Mouse (Mus musculus) olfactory bulb, adult 2 months (tissue): ENCODE measurements around the gene Cdk5rap3. TPM values are rescaled to one million over a fixed set of nuclear protein-coding genes. Genes with fewer than 3 reads are reported as not detected.

ENCODE experiments used
- H3K27ac ChIP-seq: fragments of 200-500 bp; 2 replicates; pipeline ENCODE4 v1.5.1; 2012; ENCODE audit warnings: low read depth, low read length; ENCODE audit not compliant: insufficient read depth
- H3K4me1 ChIP-seq: fragments of 200-500 bp; 2 replicates; pipeline ENCODE4 v1.6.1; 2012; ENCODE audit warnings: low read length; ENCODE audit not compliant: control insufficient read depth, insufficient read depth
- H3K4me3 ChIP-seq: fragments of 200-500 bp; 2 replicates; pipeline ENCODE4 v1.5.1; 2012; ENCODE audit warnings: mild to moderate bottlenecking, low read depth, low read length, moderate library complexity; ENCODE audit not compliant: insufficient read depth
- CTCF ChIP-seq: fragments of 200-500 bp; IDR thresholded peaks from 2 replicates; pipeline ENCODE4 v1.5.1; 2012; ENCODE audit warnings: low read depth, mild to moderate bottlenecking, low read length, moderate library complexity; ENCODE audit not compliant: insufficient read depth
- POLR2A ChIP-seq: fragments of 200-500 bp; IDR thresholded peaks from 2 replicates; pipeline ENCODE4 v1.6.1; 2012; ENCODE audit warnings: mild to moderate bottlenecking, low read depth, low read length, moderate library complexity; ENCODE audit not compliant: insufficient read depth
- WGBS: fragments of 180-500 bp; shearing (Covaris S2); methylation state at CpG from one replicate; pipeline ENCODE4 v1.1.7; 2018; 5-methylcytosine and 5-hydroxymethylcytosine counted together
- polyA plus RNA-seq: library from polyadenylated mRNA; stranded (reverse); fragments of >200 nt; gene quantifications from 2 replicates; pipeline ENCODE4 v1.2.4, GENCODE M21; 2012; ENCODE audit warnings: low replicate concordance; ENCODE audit not compliant: missing spikeins, insufficient read depth, insufficient read length

Cdk5rap3 gene
- polyA plus RNA-seq, 1 experiment, result not detected

DNA sequence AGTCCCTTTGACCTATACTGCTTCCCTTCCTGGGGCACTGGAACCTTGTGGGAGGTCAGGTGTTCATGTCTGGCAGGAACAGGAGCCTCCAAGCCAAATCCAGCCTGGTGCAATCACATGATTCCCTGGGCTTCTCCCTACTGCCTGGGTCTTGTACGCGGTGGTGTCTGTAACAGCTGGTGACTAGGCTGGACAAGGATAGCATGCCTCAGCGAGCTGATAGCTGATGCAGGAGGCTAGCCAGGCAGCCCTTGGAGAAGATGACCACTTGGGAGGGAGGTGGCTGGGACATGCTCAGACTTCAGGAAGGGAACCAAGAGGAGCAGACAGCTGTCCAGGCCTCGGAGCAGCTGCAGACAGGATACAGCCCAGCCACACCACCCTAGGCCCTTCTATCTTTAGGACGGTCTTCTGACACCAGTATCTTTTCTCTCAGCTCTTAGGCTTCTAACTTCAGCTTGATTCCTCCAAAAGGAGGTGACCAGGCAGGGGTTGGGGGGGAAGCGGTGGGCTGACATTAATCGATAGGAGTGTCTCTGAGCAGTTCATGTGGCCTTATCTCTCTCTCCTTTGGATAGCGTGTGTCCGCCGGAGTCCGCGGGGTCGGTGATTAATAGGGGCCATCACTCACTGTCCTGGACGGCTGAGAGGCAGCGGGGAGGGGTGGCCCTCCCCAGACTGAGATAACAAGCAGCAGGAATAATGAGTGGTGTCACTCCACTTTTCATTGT lies 9.7 kb downstream of the Cdk5rap3 start:
- no peak overlapping the region for H3K4me3 ChIP-seq
- TF ChIP-seq POLR2A (no peak), CTCF (no peak)
- WGBS, result 87% methylated on average over 15 of the region's 15 CpGs
- H3K4me1 ChIP-seq, result peaks cover 12% of the 10 kb centered on the region
- H3K27ac ChIP-seq, result no peak overlapping the region

DNA sequence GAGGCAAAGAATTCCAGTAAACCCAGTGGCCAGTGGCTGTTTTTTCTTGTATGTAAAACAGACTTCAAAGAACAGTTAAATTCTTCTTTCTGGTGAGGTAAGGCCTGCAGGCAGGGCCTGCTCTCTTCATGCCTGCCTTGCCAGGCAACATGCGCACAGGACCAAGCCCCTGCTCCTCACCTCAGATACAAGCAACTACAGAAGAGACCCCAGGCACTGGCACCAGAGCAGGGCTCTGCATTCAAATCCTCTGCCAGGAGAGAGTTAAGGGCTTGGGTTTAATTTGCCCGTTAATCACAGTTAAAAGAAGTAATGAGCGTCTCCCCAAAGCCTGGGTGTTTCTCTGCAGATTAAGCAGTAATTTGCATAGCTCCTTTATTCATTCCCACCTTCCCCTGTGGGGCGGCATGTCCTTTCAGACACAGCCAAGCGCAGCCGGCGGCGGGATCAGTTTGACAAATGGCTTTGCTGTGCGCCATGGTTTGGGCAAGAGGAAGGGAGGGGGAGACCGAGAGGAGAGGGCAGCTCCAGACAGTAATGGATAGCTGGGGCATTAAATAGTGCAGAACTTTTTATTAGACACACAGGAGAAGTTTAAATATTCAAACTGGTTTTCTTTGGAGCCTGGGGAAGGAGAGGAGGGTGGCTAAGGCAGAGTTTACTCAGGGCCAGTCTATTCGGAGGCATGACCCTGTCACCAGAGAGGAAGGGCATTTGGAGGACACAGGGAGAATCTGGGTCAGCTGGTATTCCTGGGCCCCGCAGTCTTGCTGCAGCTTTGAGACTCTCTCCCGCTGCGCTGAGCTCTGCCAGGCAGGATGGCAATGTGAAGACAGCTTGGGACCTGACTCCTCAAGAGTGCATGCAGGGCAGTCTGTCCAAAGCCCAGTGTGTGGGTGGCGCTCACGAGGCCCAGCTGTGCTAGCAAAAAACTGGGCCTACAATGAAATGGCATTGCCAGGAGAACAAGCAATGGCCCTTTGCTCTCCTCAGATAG lies 13.4 kb downstream of the Cdk5rap3 start:
- Histone ChIP-seq H3K4me1 (peaks cover 12% of the 10 kb centered on the region), H3K27ac (peak overlapping the region; percentile 14; the same call in 1 of the 2 replicates), H3K4me3 (no peak overlapping the region)
- TF ChIP-seq CTCF (no peak), POLR2A (no peak)
- 47% methylated on average over 16 of the region's 16 CpGs for WGBS

DNA sequence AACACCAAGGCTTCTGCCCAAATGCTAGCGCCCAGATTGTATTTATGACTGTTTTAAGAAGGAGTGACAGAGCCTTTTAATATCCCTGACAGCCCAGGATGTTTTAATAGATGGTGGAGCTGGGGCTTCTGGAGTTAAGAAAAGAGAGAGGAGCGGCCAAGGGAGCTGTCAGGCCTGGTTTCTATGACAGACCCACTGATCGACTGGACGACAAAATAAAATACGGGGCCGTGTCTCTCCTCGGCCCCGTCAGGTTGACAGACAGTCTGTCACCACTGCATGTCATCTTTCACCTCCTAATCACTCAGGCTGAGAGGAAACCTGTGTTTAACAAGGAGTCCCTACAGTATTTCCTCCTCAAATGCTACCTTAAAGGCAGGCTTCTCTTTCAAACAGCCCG lies 15.0 kb downstream of the Cdk5rap3 start:
- Histone ChIP-seq H3K4me3 (no peak overlapping the region), H3K27ac (no peak overlapping the region), H3K4me1 (peaks cover 15% of the 10 kb centered on the region)
- TF ChIP-seq CTCF, result no peak
- no peak for TF ChIP-seq POLR2A
- 83% methylated on average over 9 of the region's 9 CpGs for WGBS

- TF ChIP-seq CTCF (no peak), POLR2A (no peak)
- no peak overlapping the region for H3K27ac ChIP-seq
- WGBS, result 57% methylated on average over 13 of the region's 13 CpGs
- no peak overlapping the region for H3K4me3 ChIP-seq
- H3K4me1 ChIP-seq, result peaks cover 9% of the 10 kb centered on the region
Measured at GRCm38 (mm10) chr11:96899449-96900306, 16.6 kb downstream of the Cdk5rap3 start.

DNA sequence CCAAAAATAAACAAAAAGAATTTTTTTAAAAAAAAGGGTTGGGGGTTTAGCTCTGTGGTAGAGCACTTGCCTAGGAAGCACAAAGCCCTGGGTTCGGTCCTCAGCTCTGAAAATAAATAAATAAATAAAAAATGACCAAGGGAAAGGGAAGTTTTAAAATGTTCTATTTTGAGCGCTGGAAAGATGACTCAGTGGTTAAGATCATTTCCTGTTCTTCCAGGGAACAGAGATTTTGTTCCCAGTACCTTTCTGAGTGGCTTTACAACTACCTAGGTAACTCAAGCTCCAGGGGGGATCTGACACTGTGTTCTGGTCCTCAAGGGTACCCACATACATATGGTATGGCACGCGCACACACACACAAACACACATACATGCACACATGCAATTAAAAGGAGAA lies 20.4 kb downstream of the Cdk5rap3 start:
- peaks cover 7% of the 10 kb centered on the region; the same call in 1 of the 2 replicates for H3K4me1 ChIP-seq
- no peak overlapping the region for H3K27ac ChIP-seq
- WGBS, result 87% methylated on average over 4 of the region's 4 CpGs
- TF ChIP-seq POLR2A (no peak), CTCF (no peak)
- no peak overlapping the region for H3K4me3 ChIP-seq

DNA sequence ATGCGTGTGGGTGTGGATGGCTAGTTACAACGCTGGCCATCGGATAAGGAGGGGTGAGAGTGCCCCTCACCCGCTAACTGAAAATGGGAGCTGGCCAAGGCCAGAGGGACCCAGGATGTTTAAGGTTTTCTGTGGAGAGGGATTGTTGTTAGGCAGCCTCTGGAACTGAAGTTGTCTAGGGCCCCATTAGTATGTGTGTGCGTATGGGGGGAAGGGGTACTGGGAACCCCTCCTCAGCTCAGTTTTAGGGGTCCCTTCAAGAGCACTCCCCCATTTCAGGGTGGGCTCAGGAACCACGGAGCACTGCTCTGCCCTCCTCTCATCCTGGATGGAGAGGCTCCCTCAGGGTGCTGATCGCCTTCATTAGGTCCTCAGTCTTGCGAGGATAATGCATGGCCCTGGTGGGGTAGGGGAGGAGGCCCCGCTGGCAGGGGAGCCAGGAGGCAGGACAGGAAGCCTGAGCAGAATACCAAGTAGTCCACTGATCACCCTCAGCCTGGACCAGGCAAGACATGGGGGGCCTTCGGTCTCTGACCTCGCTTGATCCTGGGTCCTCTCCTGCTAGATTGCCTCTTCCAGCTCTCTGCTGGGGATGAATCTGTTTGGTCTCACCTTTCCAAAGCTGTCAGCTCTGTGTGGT lies 23.0 kb downstream of the Cdk5rap3 start:
- Histone ChIP-seq H3K27ac (no peak overlapping the region), H3K4me1 (peaks cover 7% of the 10 kb centered on the region; the same call in 1 of the 2 replicates), H3K4me3 (no peak overlapping the region)
- WGBS, result 48% methylated on average over 11 of the region's 11 CpGs
- no peak for TF ChIP-seq POLR2A
- no peak for TF ChIP-seq CTCF

DNA sequence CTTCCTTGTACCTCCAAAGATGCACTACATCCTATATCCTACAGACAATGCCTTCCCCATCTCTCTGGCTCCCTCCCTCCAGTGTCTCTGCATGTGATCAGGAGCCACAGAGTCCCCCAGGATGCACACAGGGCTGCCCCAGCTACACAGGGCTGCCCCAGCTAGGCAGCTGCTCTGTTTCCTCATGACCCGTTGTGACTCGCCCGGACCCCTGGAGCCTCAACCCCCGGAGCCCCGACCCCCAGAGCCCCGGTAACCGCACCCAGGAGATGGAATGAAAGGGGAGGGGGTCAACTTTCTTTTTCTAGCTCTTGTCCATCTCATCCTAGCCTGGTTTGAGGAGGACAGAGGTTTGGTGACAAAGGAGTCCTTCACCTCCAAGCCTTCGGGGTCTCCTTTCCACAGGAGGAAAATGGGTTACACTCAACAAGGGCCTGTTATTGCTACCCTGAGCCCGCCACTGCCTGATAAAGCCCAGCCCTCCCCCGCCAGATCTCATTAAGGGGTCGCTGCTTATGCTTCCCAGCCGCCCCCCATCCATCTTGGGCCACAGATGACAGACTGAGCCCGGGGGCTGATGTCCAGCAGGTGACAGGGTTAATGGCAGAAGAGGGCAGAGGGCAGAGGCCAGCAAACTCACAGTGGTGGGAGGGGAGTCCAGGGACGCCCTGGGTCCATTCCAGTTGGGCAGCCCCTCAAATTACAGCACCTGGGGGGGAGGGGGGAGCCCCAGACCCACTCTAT lies 24.3 kb downstream of the Cdk5rap3 start:
- TF ChIP-seq CTCF (no peak), POLR2A (no peak)
- 78% methylated on average over 14 of the region's 14 CpGs for WGBS
- Histone ChIP-seq H3K4me1 (peaks cover 7% of the 10 kb centered on the region; the same call in 1 of the 2 replicates), H3K27ac (no peak overlapping the region), H3K4me3 (no peak overlapping the region)
